Mouse (Mus musculus) adrenal gland, postnatal 4 days (tissue): Measurements from ENCODE around the gene Uts2r. TPM values are rescaled to one million over a fixed set of nuclear protein-coding genes. Genes with fewer than 3 reads are reported as not detected.

Source experiments
- DNase-seq, 2 experiments: peaks; one replicate each; pipeline ENCODE4 v3.0.0; 2021 to 2022; ENCODE audit warnings: low spot score in 2 of 2, mixed read lengths in 2 of 2
- total RNA-seq, 2 experiments: library from RNA; stranded (reverse); gene quantifications; 2 replicates each; pipeline ENCODE4 v1.2.3; 2021

Gene Uts2r
- total RNA-seq, 2 experiments from 2014 or later: not detected

DNA sequence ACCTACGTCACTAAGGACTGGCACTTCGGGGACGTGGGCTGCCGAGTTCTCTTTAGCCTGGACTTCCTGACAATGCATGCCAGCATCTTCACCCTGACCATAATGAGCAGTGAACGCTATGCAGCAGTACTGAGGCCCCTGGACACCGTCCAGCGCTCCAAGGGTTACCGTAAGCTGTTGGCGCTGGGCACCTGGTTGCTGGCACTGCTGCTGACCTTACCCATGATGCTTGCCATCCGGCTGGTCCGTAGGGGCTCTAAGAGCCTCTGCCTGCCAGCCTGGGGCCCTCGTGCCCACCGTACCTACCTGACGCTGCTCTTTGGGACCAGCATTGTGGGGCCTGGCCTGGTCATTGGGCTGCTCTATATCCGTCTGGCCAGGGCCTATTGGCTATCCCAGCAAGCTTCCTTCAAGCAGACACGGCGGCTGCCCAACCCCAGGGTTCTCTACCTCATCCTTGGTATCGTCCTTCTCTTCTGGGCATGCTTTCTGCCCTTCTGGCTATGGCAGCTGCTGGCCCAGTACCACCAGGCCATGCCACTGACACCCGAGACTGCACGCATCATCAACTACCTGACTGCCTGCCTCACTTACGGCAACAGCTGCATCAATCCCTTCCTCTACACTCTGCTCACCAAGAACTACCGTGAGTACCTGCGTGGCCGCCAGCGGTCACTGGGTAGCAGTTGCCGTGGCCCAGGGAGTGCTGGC, 720 bp downstream of the Uts2r start:
- no peak for DNase-seq

DNA sequence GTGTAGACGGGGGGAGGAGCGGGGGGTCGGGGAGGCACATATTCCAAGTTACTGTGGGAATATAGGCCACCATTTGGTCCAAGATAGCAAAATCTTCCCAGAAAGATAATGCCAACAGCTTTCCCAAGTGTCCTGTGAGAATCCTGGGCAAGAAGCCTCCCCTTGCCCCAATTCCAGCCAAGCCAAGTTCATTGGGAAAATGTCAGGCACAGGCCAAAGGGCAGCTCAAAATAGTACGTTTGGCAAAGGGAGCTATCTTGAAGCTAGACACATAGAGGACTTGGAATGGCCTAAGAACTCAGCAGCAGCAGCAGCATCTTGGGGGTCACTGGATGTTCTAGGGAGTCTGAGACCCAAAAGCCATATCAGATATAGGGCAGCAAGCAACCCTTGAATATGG, 3.7 kb downstream of the Uts2r start:
- no peak for DNase-seq

DNA sequence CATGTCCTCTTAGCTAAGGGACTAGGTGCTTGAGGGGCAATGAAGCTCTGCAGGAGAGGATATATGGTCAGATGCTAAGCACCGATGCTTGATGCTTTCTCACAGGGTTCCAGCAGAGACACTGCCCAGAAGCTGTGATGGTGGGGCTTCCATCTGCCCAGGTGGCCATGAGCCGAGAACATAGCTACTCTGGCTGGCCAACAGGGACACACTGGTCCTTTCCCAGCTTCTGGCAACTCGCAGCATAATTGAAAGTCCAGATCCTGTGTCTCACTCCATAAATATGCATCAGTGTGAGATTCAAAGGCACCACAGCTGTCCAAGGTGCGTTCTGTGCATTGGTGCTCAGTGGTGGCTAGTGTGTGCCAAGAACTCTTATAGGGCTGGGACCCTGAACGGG, 13.1 kb downstream of the Uts2r start:
- no peak for DNase-seq

DNA sequence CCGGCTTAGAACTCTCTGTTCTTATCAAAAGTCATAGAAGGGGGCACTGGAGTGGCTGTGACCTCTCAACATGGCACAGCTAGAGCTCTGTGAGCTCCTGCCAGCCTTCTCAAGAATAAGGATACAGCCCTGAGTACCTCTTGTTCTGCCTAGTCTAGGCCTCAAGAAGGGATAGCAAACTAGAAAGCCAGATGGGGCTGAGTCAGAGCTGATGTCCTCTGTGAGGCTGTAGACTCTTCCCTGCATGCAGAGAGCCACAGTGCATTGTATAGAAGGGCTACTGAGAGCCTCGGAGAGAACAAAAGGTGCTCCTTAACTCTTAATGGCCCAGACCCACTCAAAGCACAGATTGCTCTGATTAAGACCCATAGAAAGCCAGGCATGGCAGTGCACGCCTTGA, 14.2 kb downstream of the Uts2r start:
- no peak for DNase-seq

DNA sequence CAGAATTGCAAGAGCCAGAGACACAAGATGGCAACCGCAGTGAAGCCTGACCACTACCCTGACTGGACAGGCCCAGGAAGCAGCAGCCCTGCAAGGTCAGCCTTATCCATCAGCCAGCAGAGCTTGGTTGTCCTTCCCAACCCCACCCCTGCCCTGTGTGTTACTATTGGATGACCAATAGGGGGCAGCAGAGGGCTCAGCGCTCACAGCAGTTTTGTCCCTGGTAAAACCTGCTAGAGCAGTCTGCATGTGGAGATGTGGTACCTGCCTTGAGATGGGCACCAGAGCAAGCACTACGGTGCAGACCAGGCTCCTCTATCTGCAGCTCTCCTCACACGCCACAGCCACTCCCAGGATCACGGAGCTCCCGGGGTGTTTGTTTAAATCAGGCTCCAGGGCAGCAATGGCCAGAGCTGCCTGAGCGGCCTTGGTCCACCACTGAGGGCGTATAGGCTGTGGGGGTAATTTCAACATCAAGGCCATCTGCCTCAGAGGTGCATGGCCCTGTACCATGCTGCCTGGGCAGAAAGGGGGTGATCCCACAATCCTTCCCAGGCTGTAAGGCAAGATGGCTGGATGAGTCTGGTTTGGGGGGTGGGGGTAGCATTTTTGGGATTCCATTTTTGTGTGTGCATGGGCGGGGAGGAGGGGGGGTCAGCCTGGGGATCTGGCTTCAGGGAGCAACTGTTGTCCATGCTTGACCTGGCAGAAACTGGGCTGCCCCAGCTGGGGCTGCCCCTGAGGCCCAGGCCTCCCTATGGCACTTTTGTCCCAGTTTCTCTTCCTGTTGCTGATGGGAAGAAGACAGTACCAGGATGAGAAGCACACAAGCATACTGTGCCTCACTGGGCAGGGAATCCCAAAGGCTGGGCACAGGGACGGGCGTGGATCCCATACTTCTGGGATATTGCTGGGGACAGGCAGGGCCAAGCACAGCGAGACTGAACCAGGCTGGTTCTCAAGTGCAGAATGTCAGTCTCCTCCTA, 16.5 kb downstream of the Uts2r start:
- peak in 1 of 2 experiments; percentile 30 for DNase-seq

DNA sequence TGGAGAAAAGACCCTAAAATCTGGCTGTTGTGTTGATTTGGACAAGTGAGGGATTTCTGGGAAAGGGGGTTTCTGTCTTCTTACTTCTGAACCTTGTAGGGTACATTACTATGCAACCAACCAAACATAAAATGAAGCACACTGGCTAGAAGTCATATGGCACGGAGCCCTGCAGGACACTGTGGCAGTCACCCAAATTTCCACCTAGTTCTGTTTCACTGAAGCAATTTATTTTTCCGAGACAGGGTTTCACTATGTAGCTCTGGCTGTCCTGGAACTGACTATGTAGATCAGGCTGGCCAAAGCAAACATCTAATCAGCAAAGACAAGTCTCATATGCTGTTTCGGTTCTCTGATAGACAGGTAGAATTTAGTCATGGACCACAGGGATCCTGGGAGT, 29.6 kb downstream of the Uts2r start:
- DNase-seq: no peak

DNA sequence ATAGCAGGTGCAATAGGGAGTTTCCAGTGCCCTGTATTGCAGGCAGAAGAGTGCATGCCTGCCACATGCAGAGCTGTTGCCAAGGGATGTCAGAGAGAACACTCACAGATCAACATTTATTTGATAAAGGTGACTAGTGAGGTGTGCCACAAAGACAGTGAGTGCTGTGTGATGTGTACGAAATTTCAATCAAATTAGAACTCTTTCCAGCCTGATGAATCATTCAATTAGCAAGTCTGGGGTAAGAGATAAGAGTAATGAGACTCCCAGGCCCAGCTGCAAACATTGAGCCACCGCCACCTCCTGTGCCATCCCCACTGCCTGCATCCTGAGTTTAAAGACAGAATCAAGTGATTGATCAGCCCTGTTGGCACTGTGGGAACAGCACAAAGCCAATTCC, 32.7 kb downstream of the Uts2r start:
- no peak for DNase-seq

DNA sequence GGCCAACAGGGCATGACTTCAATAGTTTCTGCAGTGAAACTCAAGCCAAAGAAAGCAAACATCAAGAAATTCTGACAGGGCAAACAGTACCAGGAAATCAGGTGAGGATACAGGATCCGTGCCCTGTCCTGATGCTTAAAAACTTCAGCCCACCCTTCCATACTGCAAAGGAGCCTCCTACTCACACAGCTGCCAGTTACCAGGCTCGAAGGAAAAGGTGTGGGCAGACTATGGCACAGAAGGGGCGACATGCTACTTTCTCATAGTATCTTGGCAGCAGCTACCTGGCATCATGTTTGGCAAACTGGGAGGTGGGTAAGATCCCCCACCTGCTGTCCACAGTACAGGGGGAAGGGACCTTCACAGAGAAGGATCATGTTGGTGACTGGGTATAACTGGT, 33.3 kb downstream of the Uts2r start:
- DNase-seq: no peak

DNA sequence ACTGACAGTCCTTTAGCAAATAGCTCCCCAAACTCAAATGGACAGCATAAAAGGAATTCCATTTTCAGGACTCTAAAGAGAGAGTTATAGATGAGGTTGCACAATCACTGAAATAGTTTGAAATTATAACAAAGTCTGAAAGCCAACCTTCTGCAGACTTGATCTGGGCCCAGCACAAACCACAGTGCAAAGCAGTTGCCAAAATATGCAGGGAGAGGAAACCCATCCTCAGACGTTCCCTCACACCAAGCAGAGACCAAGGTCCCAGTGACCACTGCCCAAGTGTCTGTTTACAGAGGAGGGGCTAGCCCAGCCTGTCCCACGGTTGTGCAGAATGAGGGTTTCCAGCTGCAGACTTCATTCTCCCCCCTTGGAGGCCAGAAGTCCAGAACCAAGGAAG, 38.6 kb downstream of the Uts2r start:
- DNase-seq: no peak

DNA sequence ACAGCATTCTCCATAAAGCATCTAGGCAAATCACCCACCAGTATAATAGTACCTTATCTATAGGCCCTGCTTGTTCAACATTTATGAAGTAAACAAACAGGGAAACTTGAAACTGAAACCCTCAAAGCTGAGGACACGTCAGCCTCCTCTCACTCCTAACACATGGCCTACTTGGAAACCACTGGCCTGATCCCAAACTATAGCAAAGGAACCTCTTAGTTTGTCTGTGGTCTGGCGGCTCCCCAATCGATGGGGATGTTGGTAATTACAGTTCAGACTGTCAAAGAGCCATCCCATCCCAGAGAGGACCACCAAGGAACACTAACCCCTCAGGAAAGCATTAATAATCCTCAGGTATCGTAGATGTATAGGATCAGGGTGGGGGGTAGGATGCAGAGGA, 39.8 kb downstream of the Uts2r start:
- DNase-seq: no peak

DNA sequence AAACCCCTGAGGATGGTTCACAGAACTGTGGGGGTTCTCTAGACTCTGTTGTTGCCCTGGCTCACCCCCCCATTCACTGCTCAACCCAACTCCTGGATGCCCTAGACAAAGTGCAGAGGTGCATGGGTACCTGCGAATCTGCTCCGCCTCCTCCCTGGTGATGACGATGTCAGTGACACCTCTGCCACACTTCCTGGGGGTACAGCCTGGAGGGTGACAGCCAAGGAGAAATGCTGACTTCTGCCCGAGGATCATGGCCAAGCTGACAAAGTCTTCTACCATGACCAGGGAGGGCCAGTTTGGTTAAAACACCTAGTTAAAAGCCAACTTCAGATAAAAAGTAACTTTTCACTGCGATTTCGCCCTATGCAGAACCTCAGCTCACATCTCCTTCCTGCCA, 40.7 kb downstream of the Uts2r start:
- no peak for DNase-seq

DNA sequence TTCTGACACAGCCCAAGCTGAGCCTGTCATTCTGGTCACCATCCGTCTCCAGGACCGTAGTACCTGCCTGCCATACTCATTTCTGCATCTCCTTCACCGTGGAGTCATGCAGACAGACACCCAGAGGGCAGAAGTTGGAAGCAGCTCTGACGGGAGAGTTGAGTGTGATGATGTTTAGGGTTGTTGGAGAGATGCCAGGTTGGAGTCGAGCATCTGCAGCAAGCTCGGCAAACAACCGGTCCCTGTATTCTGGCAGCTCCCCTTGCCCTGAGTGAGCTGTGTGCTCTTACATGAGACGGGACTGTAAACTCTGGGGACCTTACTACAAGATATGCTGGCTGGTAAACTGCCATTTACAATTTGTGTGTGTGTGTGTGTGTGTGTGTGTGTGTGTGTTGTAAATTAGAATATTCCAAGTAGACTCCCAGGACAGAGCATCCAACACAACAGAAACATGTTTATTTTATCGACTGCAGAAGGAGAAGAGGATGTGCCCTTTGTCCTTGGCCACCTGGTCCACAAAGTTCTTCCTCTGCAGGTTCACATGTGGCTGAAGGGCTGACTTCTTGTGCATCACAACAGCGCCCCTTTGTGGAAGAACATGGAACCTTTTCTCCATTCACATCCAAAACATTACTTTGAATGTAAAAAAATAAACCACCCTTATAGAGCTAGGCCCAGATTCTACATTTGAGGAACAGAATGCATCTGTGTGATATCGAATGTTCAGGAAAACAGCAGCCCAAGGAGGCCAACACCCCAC, 41.5 kb downstream of the Uts2r start:
- DNase-seq: no peak

DNA sequence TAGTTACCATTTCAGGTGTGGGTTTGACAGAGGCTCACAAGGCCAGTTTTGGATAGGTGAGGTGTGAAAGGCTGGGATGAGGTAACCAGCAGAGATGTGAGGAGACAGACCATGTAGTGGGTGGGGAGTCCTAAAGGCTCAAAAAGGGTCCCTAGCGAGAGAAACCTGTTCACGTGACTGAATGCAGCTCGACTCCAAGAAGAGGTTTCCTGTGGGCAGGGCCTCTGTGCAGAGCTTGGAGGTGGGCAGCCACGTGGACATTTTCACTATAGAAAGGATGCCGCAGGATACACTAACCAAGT, 43.7 kb downstream of the Uts2r start:
- no peak for DNase-seq

DNA sequence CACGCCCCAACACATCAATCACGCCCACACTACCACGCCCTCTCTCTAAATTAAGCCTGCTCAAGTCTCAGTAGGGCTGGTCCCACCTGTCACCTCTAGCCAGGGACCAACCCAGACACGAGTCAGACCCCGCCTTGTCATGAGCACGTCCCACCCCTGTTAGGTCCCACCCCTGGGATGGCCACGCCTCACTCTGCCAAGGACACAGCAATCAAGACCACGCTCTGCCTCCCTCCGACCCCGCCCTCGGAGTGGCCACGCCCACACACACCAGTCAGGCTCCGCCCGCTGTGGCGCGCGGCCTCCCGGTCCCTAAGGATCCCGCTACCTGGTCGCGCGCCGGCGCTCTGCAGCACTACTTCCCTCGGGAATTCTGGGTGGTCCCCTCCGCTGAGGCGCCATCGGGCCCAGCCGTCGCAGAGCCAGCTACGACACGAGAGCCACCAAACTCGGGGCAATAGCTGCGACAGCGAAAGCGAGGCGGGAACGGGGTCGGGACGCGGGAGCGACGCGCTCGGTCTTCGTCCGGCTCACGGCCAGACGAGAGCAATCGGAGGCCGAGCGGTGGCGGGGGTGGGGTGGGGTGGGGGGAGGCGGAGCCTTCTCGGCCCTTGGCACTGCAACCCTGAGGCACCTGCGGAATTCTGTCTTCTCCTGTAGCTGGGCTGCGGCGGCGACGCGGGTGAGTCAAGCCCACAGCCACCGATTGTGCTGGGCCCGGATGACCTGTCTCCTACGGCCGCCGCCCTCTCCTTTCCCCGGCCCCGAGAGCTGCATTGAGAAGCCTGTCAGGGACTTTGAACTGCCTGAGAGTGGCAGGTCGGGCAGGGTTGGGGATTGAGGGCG, 44.3 kb downstream of the Uts2r start, which contains the start of the genes Hexdc and Ogfod3:
Hexdc (plus strand) TSS at position 273 of the 846 bp plus-strand sequence.
Ogfod3 (minus strand) TSS at position 551 of the 846 bp plus-strand sequence.
- DNase-seq: peak; percentile 82 to 95

Other genes starting within 250 kb of the Uts2r start
- gene Ccdc57, start 227.4 kb upstream of the Uts2r start, total RNA-seq: 10 to 100 TPM; 14.3 to 14.4 TPM
- gene Slc16a3, start 211.8 kb upstream of the Uts2r start, total RNA-seq: 1 to 10 TPM; 6.9 to 8.6 TPM
- gene Csnk1d, start 168.9 kb upstream of the Uts2r start, total RNA-seq: 100 to 1,000 TPM; 165 to 166 TPM
- gene Cd7, start 120.9 kb upstream of the Uts2r start, total RNA-seq: under 1 TPM; 0.42 to 0.54 TPM
- gene Sectm1b, start 96.7 kb upstream of the Uts2r start, total RNA-seq: under 1 TPM; 0.48 TPM
- under 1 TPM in 1 of 2 experiments, not detected in 1; 0.22 TPM for gene Sectm1a, start 79.1 kb upstream of the Uts2r start, total RNA-seq
- not detected for gene Tex19.2, start 41.6 kb upstream of the Uts2r start, total RNA-seq
- gene Tex19.1, start 14.1 kb upstream of the Uts2r start, total RNA-seq: not detected
- 10 to 100 TPM; 21.9 to 22.5 TPM for gene Hexdc, start 44.2 kb downstream of the Uts2r start, total RNA-seq
- gene Ogfod3, start 44.4 kb downstream of the Uts2r start, total RNA-seq: 10 to 100 TPM; 23.6 to 26.0 TPM
- gene Cybc1, start 69.1 kb downstream of the Uts2r start, total RNA-seq: 10 to 100 TPM; 27.6 to 28.3 TPM
- 10 to 100 TPM; 28.4 to 36.2 TPM for gene Narf, start 77.0 kb downstream of the Uts2r start, total RNA-seq
- gene Foxk2, start 99.7 kb downstream of the Uts2r start, total RNA-seq: 10 to 100 TPM; 32.7 to 36.7 TPM
- 10 to 100 TPM; 65.1 to 71.0 TPM for gene Wdr45b, start 194.2 kb downstream of the Uts2r start, total RNA-seq
- 1 to 10 TPM; 5.5 to 7.7 TPM for gene Rab40b, start 228.0 kb downstream of the Uts2r start, total RNA-seq